Mouse (Mus musculus) small intestine, adult 2 months (tissue): ENCODE data around the gene Gm10717.
"Not testable (repeated sequence)": the region's sequence is repeated elsewhere in the genome, so short reads cannot be mapped to it uniquely, and the experiment has no call there.

Experiments
- CTCF ChIP-seq: fragments of 200-500 bp; IDR thresholded peaks from 2 replicates; pipeline ENCODE4 v1.5.1; 2012; ENCODE audit warnings: low read depth, mild to moderate bottlenecking, control low read depth, inconsistent platforms, low read length, moderate library complexity, mixed read lengths; ENCODE audit not compliant: insufficient replicate concordance, insufficient read length; ENCODE audit errors: extremely low read depth
- POLR2A ChIP-seq: fragments of 200-500 bp; IDR thresholded peaks from 2 replicates; pipeline ENCODE4 v1.6.1; 2012; ENCODE audit warnings: low read depth, mild to moderate bottlenecking, control low read depth, inconsistent platforms, low read length, moderate library complexity

DNA sequence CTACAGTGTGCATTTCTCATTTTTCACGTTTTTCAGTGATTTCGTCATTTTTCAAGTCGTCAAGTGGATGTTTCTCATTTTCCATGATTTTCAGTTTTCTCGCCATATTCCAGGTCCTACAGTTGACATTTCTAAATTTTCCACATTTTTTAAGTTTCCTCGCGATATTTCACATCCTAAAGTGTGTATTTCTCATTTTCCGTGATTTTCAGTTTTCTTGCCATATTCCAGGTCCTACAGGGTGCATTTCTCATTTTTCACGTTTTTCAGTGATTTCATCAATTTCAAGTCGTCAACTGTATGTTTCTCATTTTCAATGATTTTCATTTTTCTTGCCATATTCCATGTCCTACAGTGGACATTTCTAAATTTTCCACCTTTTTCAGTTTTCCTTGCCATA lies 8.1 kb upstream of the Gm10717 start, which contains the start of gene Gm10719:
- TF ChIP-seq CTCF, POLR2A: not testable (repeated sequence)
